Mouse (Mus musculus) embryonic facial prominence, embryonic 14.5 days (tissue): ENCODE data around the gene Chd5. TPM values are rescaled to one million over a fixed set of nuclear protein-coding genes. Genes with fewer than 3 reads are reported as not detected.

Experiments used
- ATAC-seq: fragments of 200-750 bp; cut with Nextera tagmentation; 2 replicates; pipeline ENCODE4 v1.8.0; 2017; ENCODE audit warnings: low read depth, moderate number of reproducible peaks, moderate TSS enrichment
- DNase-seq: peaks from one replicate; pipeline ENCODE4 v3.0.0-alpha.2; 2015; ENCODE audit warnings: low spot score
- H3K27ac ChIP-seq: fragments of 300-500 bp; sonication (generic); replicated peaks from 2 replicates; pipeline ENCODE4 v1.5.1; 2014; ENCODE audit warnings: low read depth, mild to moderate bottlenecking, low read length, moderate library complexity
- H3K27me3 ChIP-seq: fragments of 300-500 bp; sonication (generic); replicated peaks from 2 replicates; pipeline ENCODE4 v1.6.1; 2014; ENCODE audit warnings: low read length; ENCODE audit not compliant: control insufficient read depth, insufficient read depth
- H3K36me3 ChIP-seq: fragments of 300-500 bp; sonication (generic); 2 replicates; pipeline ENCODE4 v1.6.1; 2014; ENCODE audit warnings: low read length, mixed read lengths; ENCODE audit not compliant: control insufficient read depth, insufficient read depth
- H3K4me1 ChIP-seq: fragments of 300-500 bp; sonication (generic); 2 replicates; pipeline ENCODE4 v1.6.1; 2014; ENCODE audit warnings: antibody characterized with exemption, low read length; ENCODE audit not compliant: control insufficient read depth, insufficient read depth
- H3K4me2 ChIP-seq: fragments of 300-500 bp; sonication (generic); 2 replicates; pipeline ENCODE4 v1.6.1; 2014; ENCODE audit warnings: low read depth, mild to moderate bottlenecking, low read length, moderate library complexity, mixed read lengths
- H3K4me3 ChIP-seq: fragments of 300-500 bp; sonication (generic); 2 replicates; pipeline ENCODE4 v1.5.1; 2014; ENCODE audit warnings: low read depth, mild to moderate bottlenecking, low read length
- H3K9ac ChIP-seq: fragments of 300-500 bp; sonication (generic); 2 replicates; pipeline ENCODE4 v1.6.1; 2014; ENCODE audit warnings: low read depth, mild to moderate bottlenecking, low read length, moderate library complexity, mixed read lengths
- H3K9me3 ChIP-seq: fragments of 300-500 bp; sonication (generic); 2 replicates; pipeline ENCODE4 v1.6.1; 2016; ENCODE audit warnings: low read length; ENCODE audit not compliant: control insufficient read depth
- WGBS: fragments of 180-500 bp; shearing (Covaris S2); extraction: QIAGEN DNeasy Blood & Tissue Kit; methylation state at CpG from one replicate; pipeline ENCODE4 v1.1.7; 2014; 5-methylcytosine and 5-hydroxymethylcytosine counted together
- polyA plus RNA-seq: library from polyadenylated mRNA; unstranded; fragments of >200 nt; fragmentation: Nextera tagmentation; extraction: Ambion mirVana; gene quantifications from 2 replicates; pipeline ENCODE4 v1.2.1, GENCODE M21; 2014

Gene Chd5
- polyA plus RNA-seq, 1 experiment from 2014 or later: 1.4 TPM

DNA sequence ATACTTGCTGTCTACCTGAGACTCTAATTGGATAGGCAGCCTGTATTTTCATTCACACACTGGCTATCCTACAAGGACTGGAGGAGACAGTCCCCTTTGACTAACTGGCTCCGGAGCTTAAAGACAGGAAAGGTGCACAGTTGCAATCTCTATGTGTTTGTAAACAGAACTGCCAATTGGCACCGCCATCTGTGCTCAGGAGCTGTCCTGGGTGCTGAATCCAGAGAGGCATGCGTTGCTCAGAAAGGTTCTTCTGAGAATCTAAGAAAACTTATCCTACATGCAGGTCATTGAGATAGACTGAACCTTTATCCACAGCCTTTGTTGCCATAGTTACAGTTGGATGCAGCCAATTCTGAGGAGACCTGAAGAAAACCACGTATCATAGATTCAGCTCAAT lies 85.9 kb downstream of the Chd5 start:
- DNase-seq (peak; percentile 61), ATAC-seq (no peak)

DNA sequence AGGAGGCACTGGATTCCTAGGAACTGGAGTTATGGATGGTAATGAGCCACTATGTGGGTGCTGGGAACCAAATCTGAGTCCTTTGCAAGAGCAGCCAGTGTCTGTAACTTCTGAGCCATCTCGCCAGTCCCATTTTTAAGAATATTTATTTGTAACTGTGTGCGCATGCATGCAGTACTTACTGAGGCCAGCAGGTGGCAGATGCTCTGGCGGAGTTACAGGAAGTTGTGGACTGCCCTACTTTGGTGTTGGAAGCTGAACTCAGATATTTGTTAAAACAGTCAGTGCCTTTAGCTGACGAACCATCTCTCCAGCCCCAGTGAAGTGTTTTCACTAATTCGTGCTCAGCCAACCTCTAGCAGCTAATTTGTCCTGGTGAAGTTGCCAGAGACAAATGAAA lies 86.5 kb downstream of the Chd5 start:
- Histone ChIP-seq H3K36me3 (no peaks in the 10 kb centered on the region), H3K4me2 (no peak overlapping the region), H3K9ac (no peak overlapping the region), H3K9me3 (no peaks in the 10 kb centered on the region), H3K27ac (no peak overlapping the region), H3K4me1 (no peaks in the 10 kb centered on the region), H3K4me3 (no peak overlapping the region), H3K27me3 (no peaks in the 10 kb centered on the region)
- DNase-seq (no peak), ATAC-seq (no peak)
- 59% methylated on average over 5 of the region's 5 CpGs for WGBS

More for the DNA sequence above, 85.9 kb downstream of the Chd5 start:
- H3K4me2 ChIP-seq: no peak overlapping the region
- no peaks in the 10 kb centered on the region for H3K27me3 ChIP-seq
- H3K9ac ChIP-seq: no peak overlapping the region
- H3K27ac ChIP-seq: no peak overlapping the region
- H3K4me3 ChIP-seq: no peak overlapping the region
- WGBS: 38% methylated on average over 4 of the region's 4 CpGs
- H3K4me1 ChIP-seq: no peaks in the 10 kb centered on the region
- no peaks in the 10 kb centered on the region for H3K36me3 ChIP-seq
- H3K9me3 ChIP-seq: no peaks in the 10 kb centered on the region

- ATAC-seq (no peak), DNase-seq (no peak)
- Histone ChIP-seq H3K9ac (no peak overlapping the region), H3K27me3 (no peaks in the 10 kb centered on the region), H3K4me2 (no peak overlapping the region), H3K36me3 (no peaks in the 10 kb centered on the region), H3K4me3 (no peak overlapping the region), H3K9me3 (no peaks in the 10 kb centered on the region), H3K27ac (no peak overlapping the region), H3K4me1 (no peaks in the 10 kb centered on the region)
- WGBS: 58% methylated on average over 8 of the region's 8 CpGs
Measured at GRCm38 (mm10) chr4:152428259-152428658, 89.8 kb downstream of the Chd5 start.

- H3K27me3 ChIP-seq: no peaks in the 10 kb centered on the region
- no peaks in the 10 kb centered on the region for H3K36me3 ChIP-seq
- no peaks in the 10 kb centered on the region for H3K9me3 ChIP-seq
- H3K4me2 ChIP-seq: no peak overlapping the region
- 59% methylated on average over 5 of the region's 5 CpGs for WGBS
- no peak overlapping the region for H3K9ac ChIP-seq
- H3K4me3 ChIP-seq: no peak overlapping the region
- DNase-seq: no peak
- no peak overlapping the region for H3K27ac ChIP-seq
- no peak for ATAC-seq
- H3K4me1 ChIP-seq: no peaks in the 10 kb centered on the region
Measured at GRCm38 (mm10) chr4:152432308-152432707, 93.9 kb downstream of the Chd5 start.

- no peaks in the 10 kb centered on the region for H3K4me1 ChIP-seq
- 0% methylated on average over 9 of the region's 9 CpGs for WGBS
- peak; percentile 92 for DNase-seq
- H3K36me3 ChIP-seq: no peaks in the 10 kb centered on the region
- H3K27me3 ChIP-seq: no peaks in the 10 kb centered on the region
- H3K9me3 ChIP-seq: no peaks in the 10 kb centered on the region
- no peak overlapping the region for H3K27ac ChIP-seq
- H3K4me2 ChIP-seq: peak overlapping the region; percentile 44
- peak; percentile 93 for ATAC-seq
- H3K9ac ChIP-seq: no peak overlapping the region
- H3K4me3 ChIP-seq: peak overlapping the region; percentile 14
Measured at GRCm38 (mm10) chr4:152434836-152435235, 96.4 kb downstream of the Chd5 start.

DNA sequence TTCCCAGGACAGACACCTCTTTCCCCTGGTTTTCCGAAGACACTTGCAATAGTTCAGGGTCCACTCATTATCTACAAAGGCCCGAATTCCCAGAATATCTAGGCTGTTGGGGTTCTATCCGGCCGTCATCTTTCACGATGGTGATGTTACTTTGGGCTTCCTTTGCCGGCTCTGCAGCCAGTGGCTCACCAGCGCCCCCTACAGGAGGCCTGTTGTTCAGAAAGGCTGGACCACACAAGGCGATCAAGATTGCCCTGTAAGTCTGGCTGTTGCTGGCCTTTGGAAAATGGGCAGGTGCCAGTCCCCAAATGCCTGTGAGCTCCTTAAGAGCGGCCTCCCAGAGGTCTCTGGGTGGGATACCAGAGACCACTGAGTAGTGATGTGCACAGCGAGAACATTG lies 96.8 kb downstream of the Chd5 start:
- Histone ChIP-seq H3K4me2 (peak overlapping the region; percentile 44), H3K9me3 (no peaks in the 10 kb centered on the region), H3K27me3 (no peaks in the 10 kb centered on the region), H3K4me1 (no peaks in the 10 kb centered on the region), H3K9ac (no peak overlapping the region), H3K4me3 (peak overlapping the region; percentile 14), H3K36me3 (no peaks in the 10 kb centered on the region), H3K27ac (no peak overlapping the region)
- 13% methylated on average over 10 of the region's 10 CpGs for whole genome bisulfite sequencing
- ATAC-seq: peak; percentile 75
- peak; percentile 41 for DNase-seq

Other genes starting within 250 kb of the Chd5 start
- gene Tnfrsf25, start 222.7 kb upstream of the Chd5 start, polyA plus RNA-seq: 0.65 and 1.4 TPM in 2 replicates
- gene Espn, start 186.3 kb upstream of the Chd5 start, polyA plus RNA-seq: 4.2 and 4.4 TPM in 2 replicates
- 0.25 and 0.43 TPM in 2 replicates for gene Hes2, start 179.8 kb upstream of the Chd5 start, polyA plus RNA-seq
- 70.1 and 71.8 TPM in 2 replicates for gene Acot7, start 160.5 kb upstream of the Chd5 start, polyA plus RNA-seq
- 36.7 and 40.7 TPM in 2 replicates for gene Gpr153, start 64.4 kb upstream of the Chd5 start, polyA plus RNA-seq
- gene Hes3, start 47.0 kb upstream of the Chd5 start, polyA plus RNA-seq: not detected in 2 replicates
- gene Icmt, start 41.4 kb upstream of the Chd5 start, polyA plus RNA-seq: 25.1 and 26.9 TPM in 2 replicates
- 0.56 and 0.84 TPM in 2 replicates for gene Rnf207, start 19.7 kb upstream of the Chd5 start, polyA plus RNA-seq
- gene Rpl22, start 12.9 kb upstream of the Chd5 start, polyA plus RNA-seq: 395 and 470 TPM in 2 replicates
- gene Nphp4, start 138.1 kb downstream of the Chd5 start, polyA plus RNA-seq: 3.4 and 4.5 TPM in 2 replicates
- gene Kcnab2, start 139.2 kb downstream of the Chd5 start, polyA plus RNA-seq: 9.2 and 12.1 TPM in 2 replicates